Mouse (Mus musculus) stomach, postnatal 0 days (tissue): ENCODE data around the gene Bloc1s6.

Experiments
- CTCF ChIP-seq: IDR thresholded peaks from 2 replicates; pipeline ENCODE4 v1.5.1; 2016; ENCODE audit warnings: antibody characterized with exemption, low read depth, mild to moderate bottlenecking, moderate library complexity
- EP300 ChIP-seq: optimal IDR thresholded peaks from 2 replicates; pipeline ENCODE3; 2016; ENCODE audit warnings: antibody characterized with exemption

- peak; percentile 42 for TF ChIP-seq EP300
- no peak for TF ChIP-seq CTCF
These were observed 51.0 kb downstream of the Bloc1s6 start for GRCm38 (mm10) chr2:122789311-122789710.
